Mouse (Mus musculus): ENCODE results near the gene Rgl2.

Gene Rgl2

GRCm38 (mm10) chr17:33925406-33926116, 3.8 kb upstream of the Rgl2 start:
- no peak for DNase-seq

GRCm38 (mm10) chr17:33926207-33926932, 3.0 kb upstream of the Rgl2 start:
- no peak for DNase-seq

GRCm38 (mm10) chr17:33928251-33928947, 944 bp upstream of the Rgl2 start:
- DNase-seq = no peak

GRCm38 (mm10) chr17:33930280-33931158, 1.2 kb downstream of the Rgl2 start:
- DNase-seq = peak; percentile 81 to 88

GRCm38 (mm10) chr17:33931159-33931866, 2.0 kb downstream of the Rgl2 start:
- DNase-seq = no peak

GRCm38 (mm10) chr17:33931947-33932346, 2.6 kb downstream of the Rgl2 start:
- no peak for DNase-seq

- DNase-seq = no peak
Measured at GRCm38 (mm10) chr17:33932448-33932847, 3.1 kb downstream of the Rgl2 start.

- no peak for DNase-seq
Measured at GRCm38 (mm10) chr17:33932970-33933369, 3.6 kb downstream of the Rgl2 start.

- DNase-seq = no peak
Measured at GRCm38 (mm10) chr17:33935422-33936055, 6.2 kb downstream of the Rgl2 start.

GRCm38 (mm10) chr17:33936993-33937392, 7.7 kb downstream of the Rgl2 start:
- no peak for DNase-seq

GRCm38 (mm10) chr17:33938783-33939182, 9.4 kb downstream of the Rgl2 start:
- no peak for DNase-seq

GRCm38 (mm10) chr17:33940206-33940805, 11.0 kb downstream of the Rgl2 start, which contains the start of the genes Pfdn6 and Wdr46:
Pfdn6 (minus strand) TSS chr17:33940343.
Wdr46 (plus strand) TSS chr17:33940660.
- DNase-seq = peak; percentile 87 to 88

GRCm38 (mm10) chr17:33940981-33941380, 11.6 kb downstream of the Rgl2 start:
- no peak for DNase-seq

GRCm38 (mm10) chr17:33941381-33941780, 12.0 kb downstream of the Rgl2 start:
- no peak for DNase-seq

- no peak for DNase-seq
Measured at GRCm38 (mm10) chr17:33943454-33943853, 14.1 kb downstream of the Rgl2 start.

- no peak for DNase-seq
Measured at GRCm38 (mm10) chr17:33947430-33948089, 18.2 kb downstream of the Rgl2 start.

GRCm38 (mm10) chr17:33948090-33948904, 19.0 kb downstream of the Rgl2 start:
- DNase-seq = no peak

- DNase-seq = no peak
Measured at GRCm38 (mm10) chr17:33948905-33949537, 19.7 kb downstream of the Rgl2 start.

- DNase-seq = no peak
Measured at GRCm38 (mm10) chr17:33950131-33950625, 20.8 kb downstream of the Rgl2 start.

All from lung, adult 18-20 months (tissue).